Mouse (Mus musculus): Measurements from ENCODE around the gene Ndrg3. TPM values are rescaled to one million over a fixed set of nuclear protein-coding genes. Genes with fewer than 3 reads are reported as not detected.

The Ndrg3 gene
- polyA plus RNA-seq, 1 experiment = 81.0 TPM

GRCm38 (mm10) chr2:156974967-156975366 lies 16.9 kb downstream of the Ndrg3 start:
- TF ChIP-seq POLR2A (IDR thresholded peaks at IDR 0.05; ENCODE audit: borderline replicate concordance, low read depth, low read length) = no peak
- Histone ChIP-seq H3K4me1 (ENCODE audit: control insufficient read depth, insufficient read depth, low read length) (peaks cover 18% of the 10 kb centered on the region), H3K4me3 (ENCODE audit: insufficient read depth, low read length) (no peak overlapping the region)

GRCm38 (mm10) chr2:156973316-156974100 lies 18.3 kb downstream of the Ndrg3 start:
- no peak overlapping the region for H3K4me3 ChIP-seq (ENCODE audit: insufficient read depth, low read length)
- no peak overlapping the region for H3K27ac ChIP-seq (ENCODE audit: insufficient read depth, low read depth, low read length)
- H3K4me1 ChIP-seq (ENCODE audit: control insufficient read depth, insufficient read depth, low read length) = peaks cover 18% of the 10 kb centered on the region
- TF ChIP-seq CTCF (IDR thresholded peaks at IDR 0.05; ENCODE audit: low read depth, low read length) (no peak), POLR2A (IDR thresholded peaks at IDR 0.05; ENCODE audit: borderline replicate concordance, low read depth, low read length) (no peak)

More at GRCm38 (mm10) chr2:156974967-156975366, 16.9 kb downstream of the Ndrg3 start:
- H3K27ac ChIP-seq (ENCODE audit: insufficient read depth, low read depth, low read length) = no peak overlapping the region

DNA sequence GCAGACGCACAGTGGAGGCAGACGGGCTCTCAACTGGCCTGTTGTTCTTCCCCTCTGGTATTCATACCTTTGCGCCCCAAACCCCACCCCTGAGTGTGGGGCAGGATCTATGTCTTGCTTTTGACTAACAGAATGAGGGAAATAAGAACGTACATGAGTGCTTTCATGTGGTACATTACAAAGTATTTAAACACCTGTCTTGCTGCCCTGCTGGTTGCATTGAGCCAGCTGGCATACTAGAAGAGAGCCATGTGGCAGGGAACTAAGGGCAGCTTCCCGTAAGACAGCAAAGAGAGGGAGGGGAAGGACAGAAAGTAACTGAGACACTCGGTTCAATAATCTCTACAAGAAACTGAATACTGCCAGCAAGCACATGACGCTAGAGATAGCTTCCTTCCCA lies 21.6 kb downstream of the Ndrg3 start:
- H3K4me3 ChIP-seq (ENCODE audit: insufficient read depth, low read length) = no peak overlapping the region
- no peak overlapping the region for H3K27ac ChIP-seq (ENCODE audit: insufficient read depth, low read depth, low read length)
- no peak for TF ChIP-seq POLR2A (IDR thresholded peaks at IDR 0.05; ENCODE audit: borderline replicate concordance, low read depth, low read length)
- no peak for TF ChIP-seq CTCF (IDR thresholded peaks at IDR 0.05; ENCODE audit: low read depth, low read length)
- H3K4me1 ChIP-seq (ENCODE audit: control insufficient read depth, insufficient read depth, low read length) = peaks cover 13% of the 10 kb centered on the region

GRCm38 (mm10) chr2:156968501-156968900 lies 23.4 kb downstream of the Ndrg3 start:
- Histone ChIP-seq H3K4me1 (ENCODE audit: control insufficient read depth, insufficient read depth, low read length) (peaks cover 4% of the 10 kb centered on the region; the same call in 1 of the 2 replicates), H3K4me3 (ENCODE audit: insufficient read depth, low read length) (no peak overlapping the region), H3K27ac (ENCODE audit: insufficient read depth, low read depth, low read length) (no peak overlapping the region)
- TF ChIP-seq CTCF (IDR thresholded peaks at IDR 0.05; ENCODE audit: low read depth, low read length) (no peak), POLR2A (IDR thresholded peaks at IDR 0.05; ENCODE audit: borderline replicate concordance, low read depth, low read length) (no peak)

DNA sequence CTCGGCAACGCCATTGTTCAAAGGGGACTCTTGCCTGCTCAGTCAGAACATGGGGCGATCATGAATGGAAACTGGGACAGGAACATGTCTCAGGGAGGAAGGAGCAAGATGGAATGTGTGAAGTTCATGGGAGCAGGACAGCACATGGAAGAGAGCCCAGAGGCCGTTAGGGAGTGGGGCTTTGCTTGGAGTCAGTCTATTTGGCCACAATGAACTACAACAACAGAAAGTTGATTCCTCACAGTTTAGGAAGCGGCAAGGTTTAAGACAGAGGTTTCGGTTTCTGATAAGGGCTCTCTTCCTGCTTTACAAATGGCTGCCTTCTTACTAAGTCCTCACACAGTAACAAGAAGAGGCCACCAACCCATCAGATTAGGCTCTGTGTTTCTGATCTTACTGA lies 24.5 kb downstream of the Ndrg3 start:
- Histone ChIP-seq H3K4me3 (ENCODE audit: insufficient read depth, low read length) (no peak overlapping the region), H3K4me1 (ENCODE audit: control insufficient read depth, insufficient read depth, low read length) (peaks cover 6% of the 10 kb centered on the region), H3K27ac (ENCODE audit: insufficient read depth, low read depth, low read length) (no peak overlapping the region)
- TF ChIP-seq POLR2A (IDR thresholded peaks at IDR 0.05; ENCODE audit: borderline replicate concordance, low read depth, low read length) (no peak), CTCF (IDR thresholded peaks at IDR 0.05; ENCODE audit: low read depth, low read length) (no peak)

DNA sequence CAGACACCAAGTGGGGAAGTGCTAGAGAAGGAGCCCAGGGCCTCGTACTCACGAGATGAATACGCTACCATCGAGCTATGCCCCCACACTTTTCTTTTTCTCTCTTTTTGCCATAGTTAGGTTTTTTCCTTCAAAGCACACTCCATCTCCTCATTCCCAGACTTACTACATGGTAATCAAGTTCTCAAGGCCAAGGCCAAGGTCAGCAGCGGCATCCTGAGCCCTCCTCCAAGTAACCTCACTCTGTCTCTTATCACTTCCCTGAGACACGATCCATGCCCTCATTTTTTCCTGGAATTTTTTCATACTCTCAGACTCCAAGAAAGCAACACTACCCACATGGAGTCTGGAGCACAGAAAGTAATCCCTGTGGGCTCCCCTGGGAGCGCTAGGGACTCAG lies 28.0 kb downstream of the Ndrg3 start:
- TF ChIP-seq CTCF (IDR thresholded peaks at IDR 0.05; ENCODE audit: low read depth, low read length) = no peak
- TF ChIP-seq POLR2A (IDR thresholded peaks at IDR 0.05; ENCODE audit: borderline replicate concordance, low read depth, low read length) = no peak
- Histone ChIP-seq H3K4me1 (ENCODE audit: control insufficient read depth, insufficient read depth, low read length) (peaks cover 12% of the 10 kb centered on the region), H3K4me3 (ENCODE audit: insufficient read depth, low read length) (no peak overlapping the region), H3K27ac (ENCODE audit: insufficient read depth, low read depth, low read length) (no peak overlapping the region)

DNA sequence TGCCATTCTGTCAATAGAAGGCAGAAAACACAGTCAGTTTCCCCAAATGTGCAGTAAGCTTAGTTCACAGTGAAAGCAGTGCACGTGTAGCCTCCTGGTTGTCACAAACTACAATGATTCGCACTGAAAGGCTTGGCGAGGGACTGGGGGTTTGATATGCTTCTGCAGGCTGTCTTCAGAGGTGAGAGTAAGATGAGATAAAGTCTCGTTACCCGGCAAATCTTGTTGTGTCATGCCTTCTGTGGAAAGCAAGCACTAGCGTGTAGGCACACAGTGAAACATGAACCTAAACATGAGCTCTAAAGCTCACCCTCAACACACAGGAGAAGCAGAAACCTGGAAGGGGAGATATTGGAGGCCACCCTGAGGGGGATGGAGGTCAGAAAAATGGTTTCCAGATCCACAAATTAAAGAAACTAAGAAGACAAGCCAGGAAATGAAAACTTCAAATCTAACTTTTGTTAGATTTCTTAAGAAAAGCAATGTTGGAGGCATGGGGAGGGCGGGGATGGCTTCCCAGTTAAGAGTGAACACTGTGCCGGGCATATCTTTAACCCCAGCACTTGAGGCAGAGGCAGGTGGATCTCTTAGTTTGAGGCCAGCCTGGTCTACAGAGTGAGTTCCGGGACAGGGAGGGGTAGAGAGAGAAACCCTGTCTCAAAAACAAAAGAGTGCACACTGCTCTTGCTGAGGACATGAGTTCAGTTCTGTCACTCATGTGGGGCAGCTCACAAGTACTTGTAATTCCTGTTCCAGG lies 33.2 kb downstream of the Ndrg3 start:
- TF ChIP-seq POLR2A (IDR thresholded peaks at IDR 0.05; ENCODE audit: borderline replicate concordance, low read depth, low read length) = no peak
- TF ChIP-seq CTCF (IDR thresholded peaks at IDR 0.05; ENCODE audit: low read depth, low read length) = no peak
- Histone ChIP-seq H3K4me1 (ENCODE audit: control insufficient read depth, insufficient read depth, low read length) (peaks cover 12% of the 10 kb centered on the region), H3K4me3 (ENCODE audit: insufficient read depth, low read length) (no peak overlapping the region), H3K27ac (ENCODE audit: insufficient read depth, low read depth, low read length) (no peak overlapping the region)

GRCm38 (mm10) chr2:156957035-156957434 lies 34.8 kb downstream of the Ndrg3 start:
- no peak overlapping the region for H3K4me3 ChIP-seq (ENCODE audit: insufficient read depth, low read length)
- peaks cover 6% of the 10 kb centered on the region for H3K4me1 ChIP-seq (ENCODE audit: control insufficient read depth, insufficient read depth, low read length)
- TF ChIP-seq POLR2A (IDR thresholded peaks at IDR 0.05; ENCODE audit: borderline replicate concordance, low read depth, low read length) = no peak
- TF ChIP-seq CTCF (IDR thresholded peaks at IDR 0.05; ENCODE audit: low read depth, low read length) = no peak
- no peak overlapping the region for H3K27ac ChIP-seq (ENCODE audit: insufficient read depth, low read depth, low read length)

DNA sequence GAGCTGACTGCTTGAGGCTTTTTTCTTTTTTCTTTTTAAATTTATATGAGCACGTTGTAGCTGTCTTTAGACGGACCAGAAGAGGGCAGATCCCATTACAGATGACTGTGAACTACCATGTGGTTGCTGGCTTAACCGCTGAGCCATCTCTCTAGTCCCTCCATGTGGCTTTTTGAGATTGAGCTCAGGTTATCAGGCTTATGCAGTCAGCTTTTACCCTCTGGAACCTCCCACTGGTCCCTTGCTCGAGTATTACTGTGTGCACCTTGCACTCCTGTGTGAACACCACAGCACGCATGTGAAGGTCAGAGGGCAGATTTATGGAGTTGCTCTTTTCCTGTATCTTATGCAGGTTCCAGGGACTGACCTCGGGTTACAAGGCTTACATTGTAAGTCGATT lies 35.5 kb downstream of the Ndrg3 start:
- Histone ChIP-seq H3K4me1 (ENCODE audit: control insufficient read depth, insufficient read depth, low read length) (peaks cover 5% of the 10 kb centered on the region), H3K27ac (ENCODE audit: insufficient read depth, low read depth, low read length) (no peak overlapping the region), H3K4me3 (ENCODE audit: insufficient read depth, low read length) (no peak overlapping the region)
- TF ChIP-seq POLR2A (IDR thresholded peaks at IDR 0.05; ENCODE audit: borderline replicate concordance, low read depth, low read length) (no peak), CTCF (IDR thresholded peaks at IDR 0.05; ENCODE audit: low read depth, low read length) (no peak)

DNA sequence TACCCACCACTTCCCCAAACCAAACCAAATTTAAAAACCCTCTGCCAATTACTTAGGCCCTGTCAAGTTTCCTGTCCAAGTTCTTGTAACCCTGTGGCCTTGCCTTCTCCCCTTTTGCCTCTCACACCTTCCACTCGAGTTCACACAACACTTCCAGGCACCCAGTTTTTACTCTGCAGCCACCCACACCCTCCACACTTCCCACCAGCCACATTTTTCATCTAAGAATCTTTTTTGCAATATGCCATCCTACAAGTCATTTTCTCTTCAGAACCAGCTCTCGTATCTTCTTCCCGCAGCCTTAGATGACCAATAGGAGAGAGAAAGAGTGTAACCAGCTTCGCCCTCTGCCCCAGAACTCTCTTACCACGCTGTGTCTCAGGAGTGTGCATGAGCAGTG lies 37.4 kb downstream of the Ndrg3 start:
- Histone ChIP-seq H3K4me3 (ENCODE audit: insufficient read depth, low read length) (no peak overlapping the region), H3K4me1 (ENCODE audit: control insufficient read depth, insufficient read depth, low read length) (peaks cover 1% of the 10 kb centered on the region; the same call in 1 of the 2 replicates), H3K27ac (ENCODE audit: insufficient read depth, low read depth, low read length) (no peak overlapping the region)
- no peak for TF ChIP-seq POLR2A (IDR thresholded peaks at IDR 0.05; ENCODE audit: borderline replicate concordance, low read depth, low read length)
- no peak for TF ChIP-seq CTCF (IDR thresholded peaks at IDR 0.05; ENCODE audit: low read depth, low read length)
